In genomic region chrX:101429142-101429949, GRCm38 (mm10) we compare ENCODE assay signal across 8 mouse cellular contexts. TPM values are rescaled to one million over a fixed set of nuclear protein-coding genes. Genes with fewer than 3 reads are reported as not detected.
DNase-seq lines count a peak whose midpoint lies in the region; ATAC-seq and TF ChIP-seq lines count a peak whose summit lies in the region.

Gene Nono, plus strand, starts transcription at chrX:101429318.

- no peak for TF ChIP-seq EP300 in heart, postnatal 0 days (IDR thresholded peaks at IDR 0.05; ENCODE audit: low read depth)

- H3K4me1 ChIP-seq in E14TG2a.4 (replicated peaks; ENCODE audit: low read depth, low read length), result peaks cover 31% of the 10 kb centered on the region
- H3K4me1 ChIP-seq in forebrain, embryonic 12.5 days, result peaks cover 9% of the 10 kb centered on the region
- H3K4me1 ChIP-seq in heart, postnatal 0 days (ENCODE audit: control insufficient read depth, insufficient read depth), result no peaks in the 10 kb centered on the region
- no peaks in the 10 kb centered on the region; the same call in 1 of the 2 replicates for H3K4me1 ChIP-seq in liver, embryonic 16.5 days (ENCODE audit: control insufficient read depth, low read depth, low read length)
- peaks cover 25% of the 10 kb centered on the region for H3K4me1 ChIP-seq in neural tube, embryonic 13.5 days (replicated peaks)
- H3K4me1 ChIP-seq in testis, adult 2 months (ENCODE audit: control insufficient read depth, insufficient read depth, low read length), result no peaks in the 10 kb centered on the region; the same call in 1 of the 2 replicates

- TF ChIP-seq CTCF in E14TG2a.4 (conservative IDR thresholded peaks at IDR 0.05; ENCODE audit: low read length), result no peak
- peak; percentile 24; the same call in 1 of the 2 replicates for TF ChIP-seq CTCF in heart, postnatal 0 days (IDR thresholded peaks at IDR 0.05; ENCODE audit: low read depth)
- TF ChIP-seq CTCF in testis, adult 2 months (IDR thresholded peaks at IDR 0.05; ENCODE audit: control insufficient read depth, insufficient read depth, insufficient replicate concordance, low read depth, low read length), result no peak

- ATAC-seq in forebrain, embryonic 12.5 days (ENCODE audit: low FRiP score), result peak; percentile 96
- ATAC-seq in heart, postnatal 0 days (ENCODE audit: insufficient read depth, low read depth), result peak; percentile 95
- ATAC-seq in liver, embryonic 16.5 days (ENCODE audit: low read depth), result peak; percentile 91
- ATAC-seq in neural tube, embryonic 13.5 days (ENCODE audit: low read depth), result peak; percentile 97

- no peak; the same call in 1 of the 2 replicates for TF ChIP-seq POLR2A in testis, adult 2 months (IDR thresholded peaks at IDR 0.05; ENCODE audit: control insufficient read depth, low read depth, low read length)

- peak within 1 kb of the TSS; percentile 52 for H3K4me2 ChIP-seq in forebrain, embryonic 12.5 days
- H3K4me2 ChIP-seq in heart, postnatal 0 days (ENCODE audit: low read depth, low read length), result peak within 1 kb of the TSS; percentile 65
- peak within 1 kb of the TSS; percentile 57 for H3K4me2 ChIP-seq in liver, embryonic 16.5 days (ENCODE audit: low read depth, low read length)
- H3K4me2 ChIP-seq in neural tube, embryonic 13.5 days, result peak within 1 kb of the TSS; percentile 63

- 19% methylated on average over 51 of the region's 51 CpGs for WGBS in forebrain, embryonic 12.5 days
- 20% methylated on average over 51 of the region's 51 CpGs for WGBS in heart, postnatal 0 days
- WGBS in liver, embryonic 16.5 days (ENCODE audit: insufficient replicate concordance), result 22% methylated on average over 51 of the region's 51 CpGs
- WGBS in neural tube, embryonic 13.5 days, result 25% methylated on average over 51 of the region's 51 CpGs

- H3K27ac ChIP-seq in forebrain, embryonic 12.5 days, result peak within 1 kb of the TSS; percentile 95
- peak within 1 kb of the TSS; percentile 96 for H3K27ac ChIP-seq in heart, postnatal 0 days (ENCODE audit: low read depth)
- peak within 1 kb of the TSS; percentile 83 for H3K27ac ChIP-seq in liver, embryonic 16.5 days (ENCODE audit: low read length)
- peak within 1 kb of the TSS; percentile 95 for H3K27ac ChIP-seq in neural tube, embryonic 13.5 days (replicated peaks)
- H3K27ac ChIP-seq in testis, adult 2 months (ENCODE audit: control insufficient read depth, insufficient read depth, low read depth, low read length), result peak within 1 kb of the TSS; percentile 90

- H3K4me3 ChIP-seq in E14TG2a.4 (replicated peaks; ENCODE audit: low read length), result peak within 1 kb of the TSS; percentile 87
- H3K4me3 ChIP-seq in forebrain, embryonic 12.5 days (replicated peaks), result peak within 1 kb of the TSS; percentile 62
- H3K4me3 ChIP-seq in heart, postnatal 0 days (ENCODE audit: low read depth, low read length), result peak within 1 kb of the TSS; percentile 72
- peak within 1 kb of the TSS; percentile 77 for H3K4me3 ChIP-seq in liver, embryonic 16.5 days (ENCODE audit: low read depth, low read length)
- H3K4me3 ChIP-seq in neural tube, embryonic 13.5 days, result peak within 1 kb of the TSS; percentile 66
- H3K4me3 ChIP-seq in testis, adult 2 months (ENCODE audit: control insufficient read depth, low read depth, low read length), result peak within 1 kb of the TSS; percentile 93

- peak; percentile 90 for DNase-seq in c-Kit-positive CD71-positive TER-119-positive erythroid progenitor cells, embryonic 14.5 days (ENCODE audit: low spot score)
- peak; percentile 95 for DNase-seq in heart, postnatal 0 days (ENCODE audit: low spot score)
- peak; percentile 82 to 89 for DNase-seq in kidney, postnatal 4 days

- H3K27me3 ChIP-seq in E14TG2a.4 (ENCODE audit: insufficient read depth, low read length), result no peaks in the 10 kb centered on the region
- H3K27me3 ChIP-seq in forebrain, embryonic 12.5 days, result 0 out of 2 replicates have a peak, but pooled peaks cover 4% of the 10 kb centered on the region
- no peaks in the 10 kb centered on the region for H3K27me3 ChIP-seq in heart, postnatal 0 days (ENCODE audit: control insufficient read depth, insufficient read depth, low read length)
- no peaks in the 10 kb centered on the region for H3K27me3 ChIP-seq in liver, embryonic 16.5 days (ENCODE audit: control insufficient read depth, insufficient read depth, low read depth, low read length)
- H3K27me3 ChIP-seq in neural tube, embryonic 13.5 days, result no peaks in the 10 kb centered on the region
- no peaks in the 10 kb centered on the region for H3K27me3 ChIP-seq in testis, adult 2 months (ENCODE audit: control insufficient read depth, insufficient read depth, low read length)

- H3K36me3 ChIP-seq in E14TG2a.4 (ENCODE audit: insufficient read depth, low read length), result peaks cover 31% of the 10 kb centered on the region
- peaks cover 16% of the 10 kb centered on the region for H3K36me3 ChIP-seq in forebrain, embryonic 12.5 days (replicated peaks)
- no peaks in the 10 kb centered on the region for H3K36me3 ChIP-seq in heart, postnatal 0 days (replicated peaks; ENCODE audit: control insufficient read depth, insufficient read depth, low read length)
- no peaks in the 10 kb centered on the region for H3K36me3 ChIP-seq in liver, embryonic 16.5 days (ENCODE audit: control insufficient read depth, insufficient read depth)
- peaks cover 7% of the 10 kb centered on the region; the same call in 1 of the 2 replicates for H3K36me3 ChIP-seq in neural tube, embryonic 13.5 days
- no peaks in the 10 kb centered on the region for H3K36me3 ChIP-seq in testis, adult 2 months (ENCODE audit: control insufficient read depth, insufficient read depth, low read length)

- no peaks in the 10 kb centered on the region for H3K9me3 ChIP-seq in E14TG2a.4 (ENCODE audit: low read length)
- H3K9me3 ChIP-seq in forebrain, embryonic 12.5 days, result no peaks in the 10 kb centered on the region
- H3K9me3 ChIP-seq in heart, postnatal 0 days (replicated peaks; ENCODE audit: control insufficient read depth, low read length), result no peaks in the 10 kb centered on the region
- H3K9me3 ChIP-seq in liver, embryonic 16.5 days (replicated peaks; ENCODE audit: control insufficient read depth, low read length), result no peaks in the 10 kb centered on the region
- H3K9me3 ChIP-seq in neural tube, embryonic 13.5 days, result no peaks in the 10 kb centered on the region

- peak within 1 kb of the TSS; percentile 81 for H3K9ac ChIP-seq in forebrain, embryonic 12.5 days
- H3K9ac ChIP-seq in heart, postnatal 0 days (replicated peaks; ENCODE audit: low read depth, low read length), result peak within 1 kb of the TSS; percentile 84
- H3K9ac ChIP-seq in liver, embryonic 16.5 days (ENCODE audit: low read depth, low read length), result peak within 1 kb of the TSS; percentile 80
- peak within 1 kb of the TSS; percentile 88 for H3K9ac ChIP-seq in neural tube, embryonic 13.5 days

RNA-seq across cellular contexts. Expression of gene Nono, which starts in this region (rescaled TPM):
- polyA plus RNA-seq in forebrain, embryonic 12.5 days (2016; fragmentation: Nextera tagmentation; extraction: Ambion mirVana), result 636 and 666 TPM in 2 replicates
- total RNA-seq in heart, postnatal 0 days (2014; rRNA removed; ENCODE audit: low replicate concordance), result 163 and 242 TPM in 2 replicates
- 120 and 121 TPM in 2 replicates for polyA plus RNA-seq in heart, postnatal 0 days (2015; fragmentation: Nextera tagmentation; extraction: Ambion mirVana)
- polyA plus RNA-seq in liver, embryonic 16.5 days (2015; fragmentation: Nextera tagmentation; extraction: Ambion mirVana), result 93.5 and 101 TPM in 2 replicates
- 372 and 398 TPM in 2 replicates for polyA plus RNA-seq in neural tube, embryonic 13.5 days (2015; fragmentation: Nextera tagmentation; extraction: Ambion mirVana)
- polyA plus RNA-seq in testis, adult 2 months (2012; rRNA removed), result 16.1 and 16.3 TPM in 2 replicates

Comparison
In these comparisons a context has a peak if more than half of its experiments do, and no peak if none do; other contexts are left out.
1. Peak in every context shown above with its lines: DNase-seq, ATAC-seq, H3K4me3 ChIP-seq and H3K27ac ChIP-seq.